Mouse (Mus musculus) heart, postnatal 0 days (tissue): ENCODE data around the gene Lrch1. TPM values are rescaled to one million over a fixed set of nuclear protein-coding genes. Genes with fewer than 3 reads are reported as not detected.
A peak's percentile ranks its signal among the peaks of the same experiment; 100 is the strongest.

ENCODE experiments used
- ATAC-seq: fragments of 200-750 bp; cut with Nextera tagmentation; 2 replicates; pipeline ENCODE4 v1.8.0; 2017; ENCODE audit warnings: low read depth, moderate number of reproducible peaks, moderate library complexity; ENCODE audit not compliant: insufficient read depth
- DNase-seq: peaks from one replicate; pipeline ENCODE4 v3.0.0-alpha.2; 2016; ENCODE audit warnings: low spot score
- H3K27ac ChIP-seq: fragments of 300-500 bp; sonication (generic); 2 replicates; pipeline ENCODE4 v1.5.1; 2014; ENCODE audit warnings: low read depth, mild to moderate bottlenecking
- H3K27me3 ChIP-seq: fragments of 300-500 bp; sonication (generic); 2 replicates; pipeline ENCODE4 v1.6.1; 2014; ENCODE audit warnings: low read length, mixed read lengths; ENCODE audit not compliant: control insufficient read depth, insufficient read depth
- H3K36me3 ChIP-seq: fragments of 300-500 bp; sonication (generic); replicated peaks from 2 replicates; pipeline ENCODE4 v1.6.1; 2014; ENCODE audit warnings: low read length, mixed read lengths; ENCODE audit not compliant: control insufficient read depth, insufficient read depth
- H3K4me1 ChIP-seq: fragments of 300-500 bp; sonication (generic); 2 replicates; pipeline ENCODE4 v1.6.1; 2014; ENCODE audit warnings: antibody characterized with exemption; ENCODE audit not compliant: control insufficient read depth, insufficient read depth
- H3K4me2 ChIP-seq: fragments of 300-500 bp; sonication (generic); 2 replicates; pipeline ENCODE4 v1.6.1; 2014; ENCODE audit warnings: low read depth, mild to moderate bottlenecking, low read length, moderate library complexity
- H3K4me3 ChIP-seq: fragments of 300-500 bp; sonication (generic); 2 replicates; pipeline ENCODE4 v1.5.1; 2014; ENCODE audit warnings: low read depth, low read length
- H3K9ac ChIP-seq: fragments of 300-500 bp; sonication (generic); replicated peaks from 2 replicates; pipeline ENCODE4 v1.6.1; 2014; ENCODE audit warnings: low read depth, low read length, mixed read lengths
- H3K9me3 ChIP-seq: fragments of 300-500 bp; sonication (generic); replicated peaks from 2 replicates; pipeline ENCODE4 v1.6.1; 2016; ENCODE audit warnings: low read length; ENCODE audit not compliant: control insufficient read depth
- CTCF ChIP-seq: IDR thresholded peaks from 2 replicates; pipeline ENCODE4 v1.5.1; 2016; ENCODE audit warnings: antibody characterized with exemption, control low read depth, low read depth
- EP300 ChIP-seq: IDR thresholded peaks from 2 replicates; pipeline ENCODE4 v1.6.1; 2016; ENCODE audit warnings: antibody characterized with exemption, low read depth
- WGBS: fragments of 180-500 bp; shearing (Covaris S2); extraction: QIAGEN DNeasy Blood & Tissue Kit; methylation state at CpG from one replicate; pipeline ENCODE4 v1.1.7; 2014; 5-methylcytosine and 5-hydroxymethylcytosine counted together
- polyA plus RNA-seq: library from polyadenylated mRNA; unstranded; fragments of >200 nt; fragmentation: Nextera tagmentation; extraction: Ambion mirVana; gene quantifications from 2 replicates; pipeline ENCODE4 v1.2.1, GENCODE M21; 2015
- total RNA-seq: library from RNA; depleted of rRNA; stranded (reverse); fragments of >200 nt; gene quantifications from 2 replicates; pipeline ENCODE4 v1.2.3, GENCODE M21; 2014; ENCODE audit warnings: low replicate concordance

The Lrch1 gene
- total and polyA plus RNA-seq, 2 experiments from 2014 or later = 8.4 to 14.2 TPM

- Histone ChIP-seq H3K4me1 (no peaks in the 10 kb centered on the region), H3K36me3 (peaks cover 51% of the 10 kb centered on the region), H3K9ac (no peak overlapping the region), H3K27me3 (no peaks in the 10 kb centered on the region), H3K4me3 (no peak overlapping the region), H3K27ac (no peak overlapping the region), H3K4me2 (no peak overlapping the region), H3K9me3 (peaks cover 9% of the 10 kb centered on the region; the same call in 1 of the 2 replicates)
- TF ChIP-seq EP300 = no peak
- no peak for TF ChIP-seq CTCF
- ATAC-seq (no peak), DNase-seq (no peak)
- WGBS = 90% methylated on average over 16 of the region's 16 CpGs
Measured at GRCm38 (mm10) chr14:74798063-74798890, 149.4 kb downstream of the Lrch1 start.

- no peak overlapping the region for H3K4me3 ChIP-seq
- TF ChIP-seq EP300 = no peak
- TF ChIP-seq CTCF = no peak
Measured at GRCm38 (mm10) chr14:74797386-74798062, 150.2 kb downstream of the Lrch1 start.

GRCm38 (mm10) chr14:74794931-74795330 lies 152.7 kb downstream of the Lrch1 start:
- Histone ChIP-seq H3K4me1 (no peaks in the 10 kb centered on the region), H3K27ac (peak overlapping the region; percentile 61), H3K4me3 (no peak overlapping the region), H3K36me3 (peaks cover 29% of the 10 kb centered on the region), H3K27me3 (no peaks in the 10 kb centered on the region), H3K4me2 (no peak overlapping the region), H3K9ac (no peak overlapping the region), H3K9me3 (no peaks in the 10 kb centered on the region)
- DNase-seq = peak; percentile 41
- TF ChIP-seq CTCF (0 out of 2 replicates have a peak, but pooled peaks have one; percentile 6), EP300 (no peak)
- peak; percentile 72; the same call in 1 of the 2 replicates for ATAC-seq
- WGBS = 57% methylated on average over 12 of the region's 12 CpGs

More at GRCm38 (mm10) chr14:74797386-74798062, 150.2 kb downstream of the Lrch1 start:
- no peak for ATAC-seq
- Histone ChIP-seq H3K4me2 (no peak overlapping the region), H3K9ac (no peak overlapping the region), H3K27ac (no peak overlapping the region), H3K36me3 (peaks cover 51% of the 10 kb centered on the region), H3K4me1 (no peaks in the 10 kb centered on the region), H3K27me3 (no peaks in the 10 kb centered on the region), H3K9me3 (peaks cover 9% of the 10 kb centered on the region; the same call in 1 of the 2 replicates)
- DNase-seq = no peak
- WGBS = 78% methylated on average over 10 of the region's 10 CpGs

- 71% methylated on average over 6 of the region's 6 CpGs for WGBS
Measured at GRCm38 (mm10) chr14:74792793-74793192, 154.9 kb downstream of the Lrch1 start.

GRCm38 (mm10) chr14:74790535-74790934 lies 157.1 kb downstream of the Lrch1 start:
- Histone ChIP-seq H3K36me3 (peaks cover 32% of the 10 kb centered on the region), H3K4me2 (no peak overlapping the region), H3K4me3 (no peak overlapping the region), H3K27ac (no peak overlapping the region), H3K9me3 (no peaks in the 10 kb centered on the region), H3K4me1 (no peaks in the 10 kb centered on the region), H3K27me3 (no peaks in the 10 kb centered on the region), H3K9ac (no peak overlapping the region)
- no peak for ATAC-seq
- no peak for DNase-seq
- 65% methylated on average over 5 of the region's 5 CpGs for WGBS
- TF ChIP-seq CTCF (no peak), EP300 (no peak)

More at GRCm38 (mm10) chr14:74792793-74793192, 154.9 kb downstream of the Lrch1 start:
- H3K4me3 ChIP-seq = no peak overlapping the region
- H3K4me1 ChIP-seq = no peaks in the 10 kb centered on the region
- H3K27me3 ChIP-seq = no peaks in the 10 kb centered on the region
- no peak overlapping the region for H3K27ac ChIP-seq
- peaks cover 29% of the 10 kb centered on the region for H3K36me3 ChIP-seq
- no peak for TF ChIP-seq EP300
- TF ChIP-seq CTCF = no peak
- H3K4me2 ChIP-seq = no peak overlapping the region
- H3K9ac ChIP-seq = no peak overlapping the region
- H3K9me3 ChIP-seq = no peaks in the 10 kb centered on the region
- DNase-seq (no peak), ATAC-seq (no peak)
